Comparison of ENCODE assay signal across 11 mouse cellular contexts in genomic region chr4:85837058-85837457, GRCm38 (mm10).
DNase-seq lines count a peak whose midpoint lies in the region; ATAC-seq and TF ChIP-seq lines count a peak whose summit lies in the region.
"Had no signal": no experiment of that assay in that cellular context is flagged by ENCODE, and none has a peak within 500 bp of the region (broad histone marks: within the 10 kb centered on the region; RNA-seq: fewer than 3 reads in every experiment).

No protein-coding gene starts in this region.

- no peaks in the 10 kb centered on the region for H3K36me3 ChIP-seq in forebrain, embryonic 11.5 days (ENCODE audit: control insufficient read depth, insufficient read depth, low read length)
- no peaks in the 10 kb centered on the region for H3K36me3 ChIP-seq in forebrain, embryonic 10.5 days (replicated peaks)
- no peaks in the 10 kb centered on the region for H3K36me3 ChIP-seq in hindbrain, embryonic 16.5 days (ENCODE audit: control insufficient read depth, insufficient read depth, low read length)
- H3K36me3 ChIP-seq: liver, embryonic 13.5 days had no signal

- peaks cover 2% of the 10 kb centered on the region; the same call in 1 of the 2 replicates for H3K27me3 ChIP-seq in forebrain, embryonic 11.5 days (ENCODE audit: control insufficient read depth, insufficient read depth, low read length)
- H3K27me3 ChIP-seq in forebrain, embryonic 10.5 days (ENCODE audit: poor library complexity, severe bottlenecking), result no peaks in the 10 kb centered on the region; the same call in 1 of the 2 replicates
- H3K27me3 ChIP-seq in hindbrain, embryonic 16.5 days (replicated peaks; ENCODE audit: control insufficient read depth, insufficient read depth, low read length), result no peaks in the 10 kb centered on the region; the same call in 1 of the 2 replicates
- H3K27me3 ChIP-seq: liver, embryonic 13.5 days had no signal

- TF ChIP-seq POLR2A in lung, adult 2 months (IDR thresholded peaks at IDR 0.05; ENCODE audit: borderline replicate concordance, extremely low read depth, low read depth, low read length), result no peak

- no peaks in the 10 kb centered on the region; the same call in 1 of the 2 replicates for H3K4me1 ChIP-seq in forebrain, embryonic 11.5 days (replicated peaks; ENCODE audit: control insufficient read depth, insufficient read depth, low read length)
- H3K4me1 ChIP-seq in forebrain, embryonic 10.5 days, result peaks cover 18% of the 10 kb centered on the region
- H3K4me1 ChIP-seq in hindbrain, embryonic 16.5 days (ENCODE audit: control insufficient read depth, insufficient read depth, low read depth, low read length), result no peaks in the 10 kb centered on the region
- H3K4me1 ChIP-seq in lung, adult 2 months (ENCODE audit: control insufficient read depth, insufficient read depth, low read length), result no peaks in the 10 kb centered on the region
- H3K4me1 ChIP-seq: liver, embryonic 13.5 days had no signal

- H3K4me2 ChIP-seq in forebrain, embryonic 11.5 days (ENCODE audit: low read depth, low read length, severe bottlenecking), result no peak overlapping the region
- H3K4me2 ChIP-seq in hindbrain, embryonic 16.5 days (ENCODE audit: low read length), result no peak overlapping the region
- H3K4me2 ChIP-seq: liver, embryonic 13.5 days had no signal

- no peak for TF ChIP-seq CTCF in lung, adult 2 months (IDR thresholded peaks at IDR 0.05; ENCODE audit: insufficient read depth, low read length)

- H3K27ac ChIP-seq in forebrain, embryonic 11.5 days (ENCODE audit: low read depth, low read length), result no peak overlapping the region
- H3K27ac ChIP-seq in forebrain, embryonic 10.5 days, result no peak overlapping the region
- H3K27ac ChIP-seq in hindbrain, embryonic 16.5 days (ENCODE audit: low read depth, low read length), result peak overlapping the region; percentile 31; the same call in 1 of the 2 replicates
- H3K27ac ChIP-seq: liver, embryonic 13.5 days had no signal

- ATAC-seq in forebrain, embryonic 11.5 days (replicated peaks; ENCODE audit: low FRiP score), result 0 out of 2 replicates have a peak, but pooled peaks have one; percentile 36
- ATAC-seq in hindbrain, embryonic 16.5 days, result peak; percentile 75

- DNase-seq in forebrain, embryonic 11.5 days (ENCODE audit: low spot score), result no peak
- no peak for DNase-seq in forebrain, embryonic 10.5 days (ENCODE audit: extremely low spot score, low spot score)
- peak; percentile 79 for DNase-seq in Muller cell, postnatal 12 days (ENCODE audit: inconsistent ontology term)
- peak; percentile 48 to 74 for DNase-seq in cerebellum, postnatal 25 days
- no peak for DNase-seq in thymus, postnatal 14 days
- DNase-seq in spleen, adult 18-20 months, result no peak
- DNase-seq in lung, adult 2 months, result no peak
- DNase-seq: heart, adult 18-20 months; layer of hippocampus, postnatal 36 days; liver, embryonic 13.5 days had no signal

- H3K9ac ChIP-seq in forebrain, embryonic 11.5 days (ENCODE audit: low read length), result no peak overlapping the region
- H3K9ac ChIP-seq in hindbrain, embryonic 16.5 days (ENCODE audit: low read depth, low read length), result no peak overlapping the region
- H3K9ac ChIP-seq: liver, embryonic 13.5 days had no signal

- no peaks in the 10 kb centered on the region for H3K9me3 ChIP-seq in forebrain, embryonic 11.5 days (ENCODE audit: control insufficient read depth, low read length)
- H3K9me3 ChIP-seq in forebrain, embryonic 10.5 days, result no peaks in the 10 kb centered on the region
- no peaks in the 10 kb centered on the region for H3K9me3 ChIP-seq in hindbrain, embryonic 16.5 days (ENCODE audit: control insufficient read depth, low read length)
- H3K9me3 ChIP-seq: liver, embryonic 13.5 days had no signal

- H3K4me3 ChIP-seq in forebrain, embryonic 11.5 days (ENCODE audit: low read depth, low read length), result no peak overlapping the region
- no peak overlapping the region for H3K4me3 ChIP-seq in forebrain, embryonic 10.5 days
- H3K4me3 ChIP-seq in hindbrain, embryonic 16.5 days (ENCODE audit: low read length), result no peak overlapping the region
- no peak overlapping the region for H3K4me3 ChIP-seq in lung, adult 2 months (replicated peaks; ENCODE audit: extremely low read depth, low read depth, low read length)
- H3K4me3 ChIP-seq: liver, embryonic 13.5 days had no signal

Comparison
In these comparisons a context has a peak if more than half of its experiments do, and no peak if none do; other contexts are left out.
1. DNase-seq: peak in Muller cell, postnatal 12 days (single experiment) and cerebellum, postnatal 25 days (2 of 2); none in forebrain, embryonic 11.5 days (single experiment), forebrain, embryonic 10.5 days (single experiment), thymus, postnatal 14 days (single experiment), spleen, adult 18-20 months (0 of 2) and lung, adult 2 months (single experiment).